In the genomic region with DNA sequence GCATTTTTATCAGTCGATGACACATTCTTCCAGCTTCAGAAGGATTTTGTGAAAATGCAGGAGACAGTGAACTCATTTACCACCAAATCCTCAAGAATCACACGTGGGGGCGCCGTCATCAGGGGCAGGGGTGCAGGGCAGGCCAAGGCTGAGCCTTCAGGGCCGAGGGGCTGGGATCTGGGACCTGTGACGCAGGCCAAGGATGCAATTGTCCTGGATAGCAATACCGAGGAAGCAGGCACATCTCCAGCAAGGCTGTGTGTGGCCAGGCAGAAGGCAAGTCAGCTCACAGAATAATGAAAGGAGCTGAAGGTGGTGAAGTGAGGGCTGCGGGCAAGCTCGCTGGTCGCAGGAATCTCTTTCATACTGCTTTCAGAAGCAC, we compare ENCODE assay signal across 8 mouse cellular contexts.
DNase-seq lines count a peak whose midpoint lies in the region; ATAC-seq and TF ChIP-seq lines count a peak whose summit lies in the region.

No protein-coding gene starts in this region.

- WGBS in lung, embryonic 14.5 days: 16% methylated on average over 10 of the region's 10 CpGs
- 15% methylated on average over 10 of the region's 10 CpGs for WGBS in embryonic facial prominence, embryonic 12.5 days
- WGBS in hindbrain, embryonic 14.5 days: 6% methylated on average over 10 of the region's 10 CpGs
- WGBS in midbrain, embryonic 10.5 days: 14% methylated on average over 10 of the region's 10 CpGs

- H3K36me3 ChIP-seq in lung, embryonic 14.5 days (ENCODE audit: insufficient read depth): no peaks in the 10 kb centered on the region
- H3K36me3 ChIP-seq in embryonic facial prominence, embryonic 12.5 days: no peaks in the 10 kb centered on the region
- no peaks in the 10 kb centered on the region for H3K36me3 ChIP-seq in hindbrain, embryonic 14.5 days (replicated peaks; ENCODE audit: control insufficient read depth, insufficient read depth)
- H3K36me3 ChIP-seq in midbrain, embryonic 10.5 days: no peaks in the 10 kb centered on the region

- ATAC-seq in lung, embryonic 14.5 days (ENCODE audit: insufficient read depth): peak; percentile 87
- ATAC-seq in embryonic facial prominence, embryonic 12.5 days (ENCODE audit: insufficient number of reproducible peaks, insufficient read depth, low FRiP score, low TSS enrichment): peak; percentile 70
- ATAC-seq in hindbrain, embryonic 14.5 days (ENCODE audit: low FRiP score): peak; percentile 88

- no peaks in the 10 kb centered on the region for H3K9me3 ChIP-seq in lung, embryonic 14.5 days (ENCODE audit: low read depth, low read length)
- no peaks in the 10 kb centered on the region for H3K9me3 ChIP-seq in embryonic facial prominence, embryonic 12.5 days
- no peaks in the 10 kb centered on the region for H3K9me3 ChIP-seq in hindbrain, embryonic 14.5 days (ENCODE audit: control insufficient read depth, low read length)
- no peaks in the 10 kb centered on the region for H3K9me3 ChIP-seq in midbrain, embryonic 10.5 days (replicated peaks)

- peak overlapping the region; percentile 54 for H3K9ac ChIP-seq in lung, embryonic 14.5 days
- peak overlapping the region; percentile 28; the same call in 1 of the 2 replicates for H3K9ac ChIP-seq in embryonic facial prominence, embryonic 12.5 days
- peak overlapping the region; percentile 53 for H3K9ac ChIP-seq in hindbrain, embryonic 14.5 days

- no peaks in the 10 kb centered on the region for H3K27me3 ChIP-seq in lung, embryonic 14.5 days (ENCODE audit: insufficient read depth, low read length)
- no peaks in the 10 kb centered on the region for H3K27me3 ChIP-seq in embryonic facial prominence, embryonic 12.5 days
- no peaks in the 10 kb centered on the region for H3K27me3 ChIP-seq in hindbrain, embryonic 14.5 days (ENCODE audit: control insufficient read depth, insufficient read depth, low read length)
- no peaks in the 10 kb centered on the region for H3K27me3 ChIP-seq in midbrain, embryonic 10.5 days (ENCODE audit: low read depth, poor library complexity, severe bottlenecking)

- no peak overlapping the region for H3K27ac ChIP-seq in lung, embryonic 14.5 days (ENCODE audit: low read depth)
- H3K27ac ChIP-seq in embryonic facial prominence, embryonic 12.5 days: 0 out of 2 replicates have a peak overlapping the region, but pooled peaks have one; percentile 1
- H3K27ac ChIP-seq in hindbrain, embryonic 14.5 days: peak overlapping the region; percentile 82
- H3K27ac ChIP-seq in midbrain, embryonic 10.5 days (replicated peaks): peak overlapping the region; percentile 82

- H3K4me1 ChIP-seq in lung, embryonic 14.5 days (ENCODE audit: insufficient read depth): no peaks in the 10 kb centered on the region
- peaks cover 10% of the 10 kb centered on the region; the same call in 1 of the 2 replicates for H3K4me1 ChIP-seq in embryonic facial prominence, embryonic 12.5 days
- H3K4me1 ChIP-seq in hindbrain, embryonic 14.5 days (replicated peaks; ENCODE audit: control insufficient read depth, insufficient read depth, low read length): peaks cover 13% of the 10 kb centered on the region
- H3K4me1 ChIP-seq in midbrain, embryonic 10.5 days: peaks cover 26% of the 10 kb centered on the region

- TF ChIP-seq CTCF in lung, embryonic 14.5 days (IDR thresholded peaks at IDR 0.05; ENCODE audit: low read depth): no peak

- DNase-seq in lung, embryonic 14.5 days: peak; percentile 49
- DNase-seq in lung, postnatal 36 days: no peak
- DNase-seq in adrenal gland, postnatal 36 days: peak; percentile 33 to 48
- DNase-seq in hindbrain, embryonic 14.5 days (ENCODE audit: low spot score): peak; percentile 50
- DNase-seq in midbrain, embryonic 10.5 days (ENCODE audit: low spot score): peak; percentile 65
- peak; percentile 14 for DNase-seq in testis, postnatal 14 days (ENCODE audit: low spot score)
- DNase-seq in lung, postnatal 4 days: no peak

- H3K4me3 ChIP-seq in lung, embryonic 14.5 days (ENCODE audit: low read depth, low read length): peak overlapping the region; percentile 27
- peak overlapping the region; percentile 19; the same call in 1 of the 2 replicates for H3K4me3 ChIP-seq in embryonic facial prominence, embryonic 12.5 days
- 0 out of 2 replicates have a peak overlapping the region, but pooled peaks have one; percentile 6 for H3K4me3 ChIP-seq in hindbrain, embryonic 14.5 days (replicated peaks; ENCODE audit: low read length)
- peak overlapping the region; percentile 43 for H3K4me3 ChIP-seq in midbrain, embryonic 10.5 days

- peak overlapping the region; percentile 67 for H3K4me2 ChIP-seq in lung, embryonic 14.5 days
- H3K4me2 ChIP-seq in embryonic facial prominence, embryonic 12.5 days (replicated peaks): peak overlapping the region; percentile 49
- H3K4me2 ChIP-seq in hindbrain, embryonic 14.5 days (replicated peaks): peak overlapping the region; percentile 46

Comparison
In these comparisons a context has a peak if more than half of its experiments do, and no peak if none do; other contexts are left out.
1. DNase-seq: peak in lung, embryonic 14.5 days (single experiment), adrenal gland, postnatal 36 days (2 of 2), hindbrain, embryonic 14.5 days (single experiment), midbrain, embryonic 10.5 days (single experiment) and testis, postnatal 14 days (single experiment); none in lung, postnatal 36 days (single experiment) and lung, postnatal 4 days (0 of 2).
2. Peak in every context shown above with its lines, with median percentiles within 50 percentile points of each other: ATAC-seq, H3K4me2 ChIP-seq, H3K4me3 ChIP-seq and H3K9ac ChIP-seq.